Mouse (Mus musculus) MEL (cell line): ENCODE measurements around the gene Yeats2. TPM values are rescaled to one million over a fixed set of nuclear protein-coding genes. Genes with fewer than 3 reads are reported as not detected.

ENCODE experiments used
- DNase-seq: peaks from one replicate; pipeline ENCODE4 v3.0.0; 2011; ENCODE audit warnings: low read depth, low spot score
- H3K27ac ChIP-seq: 2 replicates; pipeline ENCODE4 v1.5.1; 2012; ENCODE audit warnings: low read depth, mild to moderate bottlenecking, control low read depth, low read length, moderate library complexity; ENCODE audit not compliant: control insufficient read depth
- H3K27me3 ChIP-seq, 2 experiments: fragments of 150-350 bp in 1 of 2; sonication (generic) in 1 of 2; 2 replicates each; pipeline ENCODE4 v1.6.1; 2012; ENCODE audit warnings: low read length in 2 of 2, mild to moderate bottlenecking in 2 of 2, improper control_type of control experiment in 1 of 2, moderate library complexity in 1 of 2; ENCODE audit not compliant: insufficient read depth in 2 of 2, control insufficient read depth in 1 of 2
- H3K36me3 ChIP-seq, 2 experiments: 2 replicates each; pipeline ENCODE4 v1.6.1; 2012 to 2014; ENCODE audit warnings: low read length in 2 of 2, improper control_type of control experiment in 1 of 2, inconsistent platforms in 1 of 2, mild to moderate bottlenecking in 1 of 2; ENCODE audit not compliant: insufficient read depth in 2 of 2, control insufficient read depth in 1 of 2
- H3K4me1 ChIP-seq, 2 experiments: fragments of 150-350 bp in 1 of 2; sonication (generic) in 1 of 2; 2 replicates each; pipeline ENCODE4 v1.6.1; 2012; ENCODE audit warnings: low read length in 2 of 2, improper control_type of control experiment in 1 of 2, mild to moderate bottlenecking in 1 of 2; ENCODE audit not compliant: insufficient read depth in 2 of 2, control insufficient read depth in 1 of 2
- H3K4me3 ChIP-seq, 2 experiments: fragments of 150-350 bp in 1 of 2; sonication (generic) in 1 of 2; 2 replicates each; pipeline ENCODE4 v1.5.1; 2012; ENCODE audit warnings: low read depth in 2 of 2, low read length in 2 of 2, mild to moderate bottlenecking in 2 of 2, moderate library complexity in 2 of 2, control low read depth in 1 of 2, improper control_type of control experiment in 1 of 2; ENCODE audit not compliant: control insufficient read depth in 1 of 2, insufficient read depth in 1 of 2
- H3K79me2 ChIP-seq: 2 replicates; pipeline ENCODE4 v1.6.1; 2012; ENCODE audit warnings: mild to moderate bottlenecking, low read length, moderate library complexity; ENCODE audit not compliant: control insufficient read depth, poor library complexity, insufficient read depth
- H3K9ac ChIP-seq: 2 replicates; pipeline ENCODE4 v1.6.1; 2012; ENCODE audit warnings: low read depth, mild to moderate bottlenecking, control low read depth, low read length, moderate library complexity; ENCODE audit not compliant: control insufficient read depth, poor library complexity, severe bottlenecking
- H3K9me3 ChIP-seq: fragments of 150-350 bp; sonication (generic); replicated peaks from 2 replicates; pipeline ENCODE4 v1.6.1; 2012; ENCODE audit warnings: mild to moderate bottlenecking, low read length, improper control_type of control experiment, moderate library complexity; ENCODE audit not compliant: insufficient read depth
- BHLHE40 ChIP-seq: IDR thresholded peaks from 2 replicates; pipeline ENCODE4 v1.6.1; 2012; ENCODE audit warnings: low read depth, mild to moderate bottlenecking, inconsistent platforms, low read length, improper control_type of control experiment, borderline replicate concordance
- CHD1 ChIP-seq: IDR thresholded peaks from 2 replicates; pipeline ENCODE4 v1.6.1; 2012; ENCODE audit warnings: low read depth, mild to moderate bottlenecking, inconsistent platforms, low read length, improper control_type of control experiment
- CHD2 ChIP-seq: IDR thresholded peaks from 2 replicates; pipeline ENCODE4 v1.6.1; 2011; ENCODE audit warnings: low read length, improper control_type of control experiment
- E2F4 ChIP-seq: IDR thresholded peaks from 2 replicates; pipeline ENCODE4 v1.6.1; 2011; ENCODE audit warnings: low read depth, low read length, improper control_type of control experiment, borderline replicate concordance
- ELF1 ChIP-seq: IDR thresholded peaks from 2 replicates; pipeline ENCODE4 v1.6.1; 2014; ENCODE audit warnings: low read depth, mild to moderate bottlenecking, inconsistent platforms, low read length, improper control_type of control experiment, moderate library complexity
- GABPA ChIP-seq: IDR thresholded peaks from 2 replicates; pipeline ENCODE4 v1.6.1; 2012; ENCODE audit warnings: low read depth, mild to moderate bottlenecking, inconsistent platforms, low read length, improper control_type of control experiment, moderate library complexity
- KAT2A ChIP-seq: conservative IDR thresholded peaks from 2 replicates; pipeline ENCODE4 v1.6.1; 2012; ENCODE audit warnings: low read depth, low read length, improper control_type of control experiment, inconsistent platforms
- MAZ ChIP-seq: IDR thresholded peaks from 2 replicates; pipeline ENCODE4 v1.6.1; 2012; ENCODE audit warnings: low read depth, mild to moderate bottlenecking, inconsistent platforms, low read length, improper control_type of control experiment
- MYB ChIP-seq: IDR thresholded peaks from 2 replicates; pipeline ENCODE4 v1.6.1; 2011; ENCODE audit warnings: mild to moderate bottlenecking, low read depth, low read length, improper control_type of control experiment
- MYC ChIP-seq: IDR thresholded peaks from 2 replicates; pipeline ENCODE4 v1.6.1; 2011; ENCODE audit warnings: low read depth, mild to moderate bottlenecking, low read length, improper control_type of control experiment, moderate library complexity
- NELFE ChIP-seq: IDR thresholded peaks from 2 replicates; pipeline ENCODE4 v1.6.1; 2011; ENCODE audit warnings: low read depth, low read length, improper control_type of control experiment
- POLR2A ChIP-seq, 2 experiments: IDR thresholded peaks; 2 replicates each; pipeline ENCODE4 v1.6.1; 2011 to 2012; ENCODE audit warnings: low read length in 2 of 2, mild to moderate bottlenecking in 2 of 2, control low read depth in 1 of 2, improper control_type of control experiment in 1 of 2, low read depth in 1 of 2, moderate library complexity in 1 of 2; ENCODE audit not compliant: control insufficient read depth in 1 of 2, insufficient read depth in 1 of 2, poor library complexity in 1 of 2
- POLR2AphosphoS5 ChIP-seq: IDR thresholded peaks from 2 replicates; pipeline ENCODE4 v1.6.1; 2012; ENCODE audit warnings: low read depth, borderline replicate concordance, mild to moderate bottlenecking, inconsistent platforms, low read length, moderate library complexity, mixed read lengths
- RAD21 ChIP-seq: IDR thresholded peaks from 2 replicates; pipeline ENCODE4 v1.6.1; 2011; ENCODE audit warnings: mild to moderate bottlenecking, low read depth, low read length, improper control_type of control experiment
- USF1 ChIP-seq: IDR thresholded peaks from 2 replicates; pipeline ENCODE4 v1.6.1; 2014; ENCODE audit warnings: low read depth, mild to moderate bottlenecking, inconsistent platforms, low read length, improper control_type of control experiment, moderate library complexity
- ZKSCAN1 ChIP-seq: IDR thresholded peaks from 2 replicates; pipeline ENCODE4 v1.6.1; 2012; ENCODE audit warnings: low read depth, mild to moderate bottlenecking, inconsistent platforms, low read length, improper control_type of control experiment, moderate library complexity
- ZMIZ1 ChIP-seq: IDR thresholded peaks from 2 replicates; pipeline ENCODE4 v1.6.1; 2012; ENCODE audit warnings: low read depth, mild to moderate bottlenecking, inconsistent platforms, low read length, improper control_type of control experiment, moderate library complexity
- polyA plus RNA-seq, 2 experiments: library from polyadenylated mRNA; stranded (reverse) in 1 of 2; unstranded in 1 of 2; fragments of >175 nt in 1 of 2; fragments of >200 nt in 1 of 2; gene quantifications; 2 replicates each; pipeline versions ENCODE4 v1.2.1 to v1.2.4; 2012; ENCODE audit warnings: low replicate concordance in 2 of 2, low read depth in 1 of 2; ENCODE audit not compliant: insufficient read length in 2 of 2, insufficient read depth in 1 of 2, missing spikeins in 1 of 2
- total RNA-seq: library from RNA; depleted of rRNA; stranded (reverse); fragments of 300-350 nt; gene quantifications from 2 replicates; pipeline ENCODE4 v1.2.3, GENCODE M21; 2012; rRNA removed

The Yeats2 gene
- total and polyA plus RNA-seq, 3 experiments = 12.7 to 23.2 TPM; not detected in 1

DNA sequence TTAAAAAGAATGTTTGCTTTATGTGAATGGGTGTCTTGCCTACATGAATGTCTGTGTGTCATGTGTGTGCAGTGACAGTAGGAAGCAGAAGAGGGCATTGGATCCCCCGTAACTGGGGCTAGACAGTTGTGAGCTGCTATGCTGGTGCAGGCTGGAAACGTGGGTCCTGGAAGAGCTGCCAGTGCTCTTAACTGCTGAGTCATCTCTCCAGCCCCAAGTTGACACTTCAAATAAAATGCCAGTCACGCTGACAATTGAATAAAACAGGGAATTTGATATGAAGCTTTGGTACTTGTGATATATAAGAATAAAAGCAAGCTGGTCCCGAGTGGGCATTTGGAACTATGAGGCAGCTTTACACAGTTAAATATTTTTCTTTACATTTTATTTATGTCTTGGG is 139.4 kb downstream of the Yeats2 start:
- Histone ChIP-seq H3K27ac (no peak overlapping the region), H3K9me3 (no peaks in the 10 kb centered on the region), H3K79me2 (no peaks in the 10 kb centered on the region), H3K4me1 (no peaks in the 10 kb centered on the region), H3K4me3 (no peak overlapping the region), H3K9ac (no peak overlapping the region), H3K36me3 (peaks cover 0 to 14% of the 10 kb centered on the region in 2 experiments; a peak in 2 of 4 replicates), H3K27me3 (no peaks in the 10 kb centered on the region)
- DNase-seq = no peak
- TF ChIP-seq ZMIZ1 (no peak), POLR2AphosphoS5 (no peak), MYB (no peak), CHD1 (no peak), NELFE (no peak), GABPA (no peak), MAZ (no peak), ZKSCAN1 (no peak), ELF1 (no peak), USF1 (no peak), MYC (no peak), POLR2A (IDR thresholded peaks at IDR 0.05; ENCODE audit: control insufficient read depth in 1 of 2, insufficient read depth in 1 of 2, low read depth in 1 of 2, low read length in 2 of 2, poor library complexity in 1 of 2) (no peak), BHLHE40 (no peak), RAD21 (no peak), CHD2 (no peak), KAT2A (no peak), E2F4 (no peak)

Other genes with a start within 250 kb of the Yeats2 start
- gene Klhl6, start 158.0 kb upstream of the Yeats2 start, total RNA-seq = 4.8 and 11.8 TPM in 2 replicates
- gene Klhl6, start 158.0 kb upstream of the Yeats2 start, polyA plus RNA-seq = 1 to 10 TPM in 1 of 2 experiments, not detected in 1; 6.9 TPM
- gene Klhl24, start 43.5 kb upstream of the Yeats2 start, total RNA-seq = 1.8 and 3.4 TPM in 2 replicates
- gene Klhl24, start 43.5 kb upstream of the Yeats2 start, polyA plus RNA-seq = 1 to 10 TPM in 1 of 2 experiments, not detected in 1; 2.5 TPM
- gene Map6d1, start 100.3 kb downstream of the Yeats2 start, total RNA-seq = 0.03 and 0.08 TPM in 2 replicates
- not detected for gene Map6d1, start 100.3 kb downstream of the Yeats2 start, polyA plus RNA-seq
- gene Parl, start 161.3 kb downstream of the Yeats2 start, total RNA-seq = 65.7 and 79.2 TPM in 2 replicates
- 100 to 1,000 TPM; 126 to 241 TPM for gene Parl, start 161.3 kb downstream of the Yeats2 start, polyA plus RNA-seq
- not detected in 2 replicates for gene Cyp2ab1, start 184.3 kb downstream of the Yeats2 start, total RNA-seq
- gene Cyp2ab1, start 184.3 kb downstream of the Yeats2 start, polyA plus RNA-seq = not detected